Mouse (Mus musculus): ENCODE measurements around the gene Gbgt1. TPM values are rescaled to one million over a fixed set of nuclear protein-coding genes. Genes with fewer than 3 reads are reported as not detected.

Gene Gbgt1
- polyA plus RNA-seq (2012; rRNA removed) = 1.4 TPM in 2 replicates

DNA sequence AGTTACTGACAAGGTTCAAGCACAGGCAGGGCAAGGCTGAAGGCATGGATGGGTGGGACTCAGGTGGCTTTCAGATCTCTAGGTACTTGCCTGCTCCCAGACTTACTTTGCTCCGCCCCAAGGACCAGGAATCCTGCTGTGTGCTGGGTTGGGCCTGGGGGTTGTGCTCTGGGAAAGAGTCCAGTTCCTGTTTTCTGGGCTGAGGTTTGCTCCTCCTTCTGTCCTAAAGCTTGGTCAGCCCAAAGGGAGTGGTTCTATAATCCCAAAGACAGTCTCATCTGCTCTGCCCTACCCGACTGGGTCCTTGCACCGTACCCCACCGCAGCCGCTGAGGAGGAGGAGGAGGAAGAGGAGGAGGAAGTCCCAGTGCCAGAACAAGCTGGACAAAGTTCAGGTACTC, at the start of gene Gbgt1:
Gene Gbgt1, plus strand, starts transcription at position 221 of the 400 bp plus-strand sequence.

GRCm38 (mm10) chr2:28465836-28466518, 30.7 kb upstream of the Gbgt1 start, which contains the start of gene 1700007K13Rik:
1700007K13Rik (minus strand) TSS chr2:28466332.

DNA sequence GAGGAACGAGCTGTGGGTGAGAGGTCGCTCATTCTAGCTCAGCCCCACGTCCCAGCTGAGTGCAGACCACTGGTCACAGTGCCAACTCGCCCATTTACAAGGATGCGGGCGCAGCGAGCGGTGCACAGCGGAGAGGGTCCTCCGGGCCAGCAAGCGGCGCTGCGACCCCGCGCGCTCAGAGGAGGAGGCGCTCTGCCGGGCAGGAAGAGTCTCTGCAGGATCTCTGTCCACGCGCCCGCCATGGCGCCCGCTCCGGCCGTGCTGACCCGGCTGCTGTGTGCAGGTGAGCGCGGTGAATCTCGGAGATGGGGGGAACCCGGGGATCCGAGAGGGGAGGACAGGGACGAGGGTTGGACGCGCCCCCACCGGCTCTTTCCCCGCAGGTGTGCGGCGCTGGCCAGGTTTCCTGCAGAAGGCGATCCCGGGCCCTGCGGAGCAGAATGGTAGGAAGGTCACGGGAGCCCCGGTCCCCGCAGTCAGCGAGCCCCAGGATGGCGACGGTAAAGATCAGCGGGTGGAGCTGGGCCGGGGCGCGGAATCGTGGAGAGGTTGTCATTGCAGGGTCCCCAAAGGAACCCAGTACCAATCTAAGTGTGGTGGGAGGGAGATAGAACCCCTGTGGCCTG, 28.7 kb upstream of the Gbgt1 start, which contains the start of gene Mrps2:
Gene Mrps2, plus strand, starts transcription at position 207 of the 626 bp plus-strand sequence.

DNA sequence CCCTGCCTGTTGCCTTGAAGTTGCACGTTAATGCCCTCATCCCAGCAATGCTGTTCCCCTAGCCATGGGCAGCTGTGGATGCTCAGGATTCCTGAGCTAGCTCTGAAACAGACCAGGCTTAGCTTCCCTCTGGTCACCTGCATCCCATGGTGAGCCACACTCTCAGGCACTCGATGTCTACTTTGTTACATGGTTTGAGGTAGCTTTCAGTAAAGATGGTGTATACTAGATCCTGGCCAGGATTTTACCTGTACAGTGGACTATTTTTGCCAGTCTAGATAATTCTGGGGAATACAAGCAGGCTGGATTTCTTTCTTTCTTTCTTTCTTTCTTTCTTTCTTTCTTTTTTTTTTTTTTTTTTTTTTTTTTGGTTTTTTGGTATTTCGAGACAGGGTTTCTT, 9.1 kb downstream of the Gbgt1 start, which contains the start of gene Gm10134:
Gene Gm10134, plus strand, starts transcription at position 301 of the 400 bp plus-strand sequence.

GRCm38 (mm10) chr2:28512798-28513401, 16.2 kb downstream of the Gbgt1 start, which contains the start of gene Ralgds:
Ralgds (plus strand) TSS chr2:28513125.

Other genes with a start within 250 kb of the Gbgt1 start
- 23.4 TPM in 2 replicates for gene Ppp1r26, start 50.1 kb upstream of the Gbgt1 start, polyA plus RNA-seq (2012; rRNA removed)
- gene 1700007K13Rik, start 30.6 kb upstream of the Gbgt1 start, polyA plus RNA-seq (2012; rRNA removed) = 2.3 and 3.1 TPM in 2 replicates
- gene Mrps2, start 28.8 kb upstream of the Gbgt1 start, polyA plus RNA-seq (2012; rRNA removed) = 42.0 and 43.0 TPM in 2 replicates
- gene Gm10134, start 9.2 kb downstream of the Gbgt1 start, polyA plus RNA-seq (2012; rRNA removed) = 0.47 and 0.78 TPM in 2 replicates
- 166 and 171 TPM in 2 replicates for gene Ralgds, start 16.2 kb downstream of the Gbgt1 start, polyA plus RNA-seq (2012; rRNA removed)
- 0.05 and 0.08 TPM in 2 replicates for gene Cel, start 66.5 kb downstream of the Gbgt1 start, polyA plus RNA-seq (2012; rRNA removed)
- gene Gtf3c5, start 86.9 kb downstream of the Gbgt1 start, polyA plus RNA-seq (2012; rRNA removed) = 38.7 and 40.5 TPM in 2 replicates
- 0.03 TPM in 1 of 2 replicates, not detected in the other for gene Gfi1b, start 125.1 kb downstream of the Gbgt1 start, polyA plus RNA-seq (2012; rRNA removed)
- 38.8 and 39.1 TPM in 2 replicates for gene Tsc1, start 144.3 kb downstream of the Gbgt1 start, polyA plus RNA-seq (2012; rRNA removed)
- gene Spaca9, start 202.8 kb downstream of the Gbgt1 start, polyA plus RNA-seq (2012; rRNA removed) = 0.88 and 1.3 TPM in 2 replicates
- 1.7 and 2.0 TPM in 2 replicates for gene Ak8, start 203.3 kb downstream of the Gbgt1 start, polyA plus RNA-seq (2012; rRNA removed)